Mouse (Mus musculus): ENCODE results near the gene Olfr231. TPM values are rescaled to one million over a fixed set of nuclear protein-coding genes. Genes with fewer than 3 reads are reported as not detected.

Olfr231 gene
- polyA plus RNA-seq (2014; fragmentation: Nextera tagmentation; extraction: Ambion mirVana) = 0.36 and 0.57 TPM in 2 replicates

GRCm38 (mm10) chr1:174121062-174121461 lies at the start of gene Olfr231:
Gene Olfr231 (minus strand): TSS chr1:174121162.
- no peak for DNase-seq (ENCODE audit: low spot score)
- Histone ChIP-seq H3K4me2 (ENCODE audit: low read depth, low read length, severe bottlenecking) (no peak within 1 kb of the TSS), H3K27ac (ENCODE audit: low read depth, low read length) (no peak within 1 kb of the TSS), H3K27me3 (ENCODE audit: control insufficient read depth, insufficient read depth, low read length) (no peaks in the 10 kb centered on the region), H3K36me3 (ENCODE audit: control insufficient read depth, insufficient read depth, low read length) (no peaks in the 10 kb centered on the region), H3K9ac (ENCODE audit: low read length) (no peak within 1 kb of the TSS), H3K4me3 (ENCODE audit: low read depth, low read length) (no peak within 1 kb of the TSS), H3K9me3 (ENCODE audit: control insufficient read depth, low read length) (no peaks in the 10 kb centered on the region), H3K4me1 (replicated peaks; ENCODE audit: control insufficient read depth, insufficient read depth, low read length) (no peaks in the 10 kb centered on the region)
- ATAC-seq (replicated peaks; ENCODE audit: low FRiP score) = no peak
- 63% methylated on average over 2 of the region's 2 CpGs for WGBS

GRCm38 (mm10) chr1:174169024-174169423 lies 48.1 kb upstream of the Olfr231 start:
- no peak overlapping the region for H3K9ac ChIP-seq (ENCODE audit: low read length)
- H3K27me3 ChIP-seq (ENCODE audit: control insufficient read depth, insufficient read depth, low read length) = no peaks in the 10 kb centered on the region
- H3K9me3 ChIP-seq (ENCODE audit: control insufficient read depth, low read length) = no peaks in the 10 kb centered on the region
- H3K36me3 ChIP-seq (ENCODE audit: control insufficient read depth, insufficient read depth, low read length) = no peaks in the 10 kb centered on the region
- H3K4me1 ChIP-seq (replicated peaks; ENCODE audit: control insufficient read depth, insufficient read depth, low read length) = no peaks in the 10 kb centered on the region
- DNase-seq (ENCODE audit: low spot score) (no peak), ATAC-seq (replicated peaks; ENCODE audit: low FRiP score) (no peak)
- no peak overlapping the region for H3K27ac ChIP-seq (ENCODE audit: low read depth, low read length)
- no peak overlapping the region for H3K4me2 ChIP-seq (ENCODE audit: low read depth, low read length, severe bottlenecking)
- no peak overlapping the region for H3K4me3 ChIP-seq (ENCODE audit: low read depth, low read length)

GRCm38 (mm10) chr1:174159095-174159494 lies 38.1 kb upstream of the Olfr231 start:
- DNase-seq (ENCODE audit: low spot score) = no peak
- H3K4me3 ChIP-seq (ENCODE audit: low read depth, low read length) = no peak overlapping the region
- H3K9ac ChIP-seq (ENCODE audit: low read length) = no peak overlapping the region
- H3K4me2 ChIP-seq (ENCODE audit: low read depth, low read length, severe bottlenecking) = no peak overlapping the region
- H3K36me3 ChIP-seq (ENCODE audit: control insufficient read depth, insufficient read depth, low read length) = no peaks in the 10 kb centered on the region
- no peak for ATAC-seq (replicated peaks; ENCODE audit: low FRiP score)
- no peaks in the 10 kb centered on the region for H3K4me1 ChIP-seq (replicated peaks; ENCODE audit: control insufficient read depth, insufficient read depth, low read length)
- WGBS = 90% methylated on average over 10 of the region's 10 CpGs
- no peak overlapping the region for H3K27ac ChIP-seq (ENCODE audit: low read depth, low read length)
- no peaks in the 10 kb centered on the region for H3K9me3 ChIP-seq (ENCODE audit: control insufficient read depth, low read length)
- H3K27me3 ChIP-seq (ENCODE audit: control insufficient read depth, insufficient read depth, low read length) = no peaks in the 10 kb centered on the region

- ATAC-seq (replicated peaks; ENCODE audit: low FRiP score) (no peak), DNase-seq (ENCODE audit: low spot score) (no peak)
- H3K4me3 ChIP-seq (ENCODE audit: low read depth, low read length) = no peak overlapping the region
- no peaks in the 10 kb centered on the region for H3K27me3 ChIP-seq (ENCODE audit: control insufficient read depth, insufficient read depth, low read length)
- H3K4me1 ChIP-seq (replicated peaks; ENCODE audit: control insufficient read depth, insufficient read depth, low read length) = no peaks in the 10 kb centered on the region
- no peak overlapping the region for H3K4me2 ChIP-seq (ENCODE audit: low read depth, low read length, severe bottlenecking)
- no peak overlapping the region for H3K9ac ChIP-seq (ENCODE audit: low read length)
- H3K27ac ChIP-seq (ENCODE audit: low read depth, low read length) = no peak overlapping the region
- H3K36me3 ChIP-seq (ENCODE audit: control insufficient read depth, insufficient read depth, low read length) = no peaks in the 10 kb centered on the region
- H3K9me3 ChIP-seq (ENCODE audit: control insufficient read depth, low read length) = no peaks in the 10 kb centered on the region
- WGBS = 76% methylated on average over 1 of the region's 1 CpGs
Measured at GRCm38 (mm10) chr1:174158512-174158911, 37.5 kb upstream of the Olfr231 start.

- no peaks in the 10 kb centered on the region for H3K9me3 ChIP-seq (ENCODE audit: control insufficient read depth, low read length)
- no peak overlapping the region for H3K4me3 ChIP-seq (ENCODE audit: low read depth, low read length)
- H3K36me3 ChIP-seq (ENCODE audit: control insufficient read depth, insufficient read depth, low read length) = no peaks in the 10 kb centered on the region
- ATAC-seq (replicated peaks; ENCODE audit: low FRiP score) (no peak), DNase-seq (ENCODE audit: low spot score) (no peak)
- no peak overlapping the region for H3K4me2 ChIP-seq (ENCODE audit: low read depth, low read length, severe bottlenecking)
- no peak overlapping the region for H3K27ac ChIP-seq (ENCODE audit: low read depth, low read length)
- H3K27me3 ChIP-seq (ENCODE audit: control insufficient read depth, insufficient read depth, low read length) = no peaks in the 10 kb centered on the region
- 93% methylated on average over 3 of the region's 3 CpGs for WGBS
- H3K4me1 ChIP-seq (replicated peaks; ENCODE audit: control insufficient read depth, insufficient read depth, low read length) = no peaks in the 10 kb centered on the region
- no peak overlapping the region for H3K9ac ChIP-seq (ENCODE audit: low read length)
Measured at GRCm38 (mm10) chr1:174157622-174158021, 36.7 kb upstream of the Olfr231 start.

- H3K4me2 ChIP-seq (ENCODE audit: low read depth, low read length, severe bottlenecking) = no peak within 1 kb of the TSS
- no peak within 1 kb of the TSS for H3K4me3 ChIP-seq (ENCODE audit: low read depth, low read length)
- WGBS = 93% methylated on average over 1 of the region's 1 CpGs
- no peaks in the 10 kb centered on the region for H3K36me3 ChIP-seq (ENCODE audit: control insufficient read depth, insufficient read depth, low read length)
- DNase-seq (ENCODE audit: low spot score) (no peak), ATAC-seq (replicated peaks; ENCODE audit: low FRiP score) (no peak)
- H3K9me3 ChIP-seq (ENCODE audit: control insufficient read depth, low read length) = no peaks in the 10 kb centered on the region
- no peaks in the 10 kb centered on the region for H3K27me3 ChIP-seq (ENCODE audit: control insufficient read depth, insufficient read depth, low read length)
- no peak within 1 kb of the TSS for H3K9ac ChIP-seq (ENCODE audit: low read length)
- no peaks in the 10 kb centered on the region for H3K4me1 ChIP-seq (replicated peaks; ENCODE audit: control insufficient read depth, insufficient read depth, low read length)
- H3K27ac ChIP-seq (ENCODE audit: low read depth, low read length) = no peak within 1 kb of the TSS
Measured at GRCm38 (mm10) chr1:174155333-174155732, 34.4 kb upstream of the Olfr231 start, which contains the start of gene Olfr420. Gene Olfr420 (plus strand): TSS chr1:174155633.

- Histone ChIP-seq H3K36me3 (ENCODE audit: control insufficient read depth, insufficient read depth, low read length) (no peaks in the 10 kb centered on the region), H3K9me3 (ENCODE audit: control insufficient read depth, low read length) (no peaks in the 10 kb centered on the region), H3K9ac (ENCODE audit: low read length) (no peak overlapping the region), H3K4me1 (replicated peaks; ENCODE audit: control insufficient read depth, insufficient read depth, low read length) (no peaks in the 10 kb centered on the region), H3K27me3 (ENCODE audit: control insufficient read depth, insufficient read depth, low read length) (no peaks in the 10 kb centered on the region), H3K4me2 (ENCODE audit: low read depth, low read length, severe bottlenecking) (no peak overlapping the region), H3K27ac (ENCODE audit: low read depth, low read length) (no peak overlapping the region), H3K4me3 (ENCODE audit: low read depth, low read length) (no peak overlapping the region)
- 85% methylated on average over 2 of the region's 2 CpGs for WGBS
- no peak for DNase-seq (ENCODE audit: low spot score)
- no peak for ATAC-seq (replicated peaks; ENCODE audit: low FRiP score)
Measured at GRCm38 (mm10) chr1:174149289-174149688, 28.3 kb upstream of the Olfr231 start.

GRCm38 (mm10) chr1:174146696-174147095 lies 25.7 kb upstream of the Olfr231 start:
- DNase-seq (ENCODE audit: low spot score) (no peak), ATAC-seq (replicated peaks; ENCODE audit: low FRiP score) (no peak)
- H3K4me2 ChIP-seq (ENCODE audit: low read depth, low read length, severe bottlenecking) = no peak overlapping the region
- no peaks in the 10 kb centered on the region for H3K4me1 ChIP-seq (replicated peaks; ENCODE audit: control insufficient read depth, insufficient read depth, low read length)
- no peak overlapping the region for H3K9ac ChIP-seq (ENCODE audit: low read length)
- H3K27ac ChIP-seq (ENCODE audit: low read depth, low read length) = no peak overlapping the region
- no peaks in the 10 kb centered on the region for H3K9me3 ChIP-seq (ENCODE audit: control insufficient read depth, low read length)
- no peaks in the 10 kb centered on the region for H3K36me3 ChIP-seq (ENCODE audit: control insufficient read depth, insufficient read depth, low read length)
- no peaks in the 10 kb centered on the region for H3K27me3 ChIP-seq (ENCODE audit: control insufficient read depth, insufficient read depth, low read length)
- 89% methylated on average over 1 of the region's 1 CpGs for WGBS
- no peak overlapping the region for H3K4me3 ChIP-seq (ENCODE audit: low read depth, low read length)

GRCm38 (mm10) chr1:174141384-174141783 lies 20.4 kb upstream of the Olfr231 start:
- Histone ChIP-seq H3K9ac (ENCODE audit: low read length) (no peak overlapping the region), H3K27ac (ENCODE audit: low read depth, low read length) (no peak overlapping the region), H3K27me3 (ENCODE audit: control insufficient read depth, insufficient read depth, low read length) (no peaks in the 10 kb centered on the region), H3K4me3 (ENCODE audit: low read depth, low read length) (no peak overlapping the region), H3K9me3 (ENCODE audit: control insufficient read depth, low read length) (no peaks in the 10 kb centered on the region), H3K36me3 (ENCODE audit: control insufficient read depth, insufficient read depth, low read length) (no peaks in the 10 kb centered on the region), H3K4me1 (replicated peaks; ENCODE audit: control insufficient read depth, insufficient read depth, low read length) (no peaks in the 10 kb centered on the region), H3K4me2 (ENCODE audit: low read depth, low read length, severe bottlenecking) (no peak overlapping the region)
- ATAC-seq (replicated peaks; ENCODE audit: low FRiP score) (no peak), DNase-seq (ENCODE audit: low spot score) (no peak)
- 83% methylated on average over 2 of the region's 2 CpGs for WGBS
